13 mouse cellular contexts compared by ENCODE assay signal in genomic region chr15:89377362-89377761, GRCm38 (mm10). TPM values are rescaled to one million over a fixed set of nuclear protein-coding genes. Genes with fewer than 3 reads are reported as not detected.
A peak's percentile ranks its signal among the peaks of the same experiment; 100 is the strongest.
DNase-seq lines count a peak whose midpoint lies in the region; ATAC-seq and TF ChIP-seq lines count a peak whose summit lies in the region.
"Had no signal": no experiment of that assay in that cellular context is flagged by ENCODE, and none has a peak within 500 bp of the region (broad histone marks: within the 10 kb centered on the region; RNA-seq: fewer than 3 reads in every experiment).

No protein-coding gene starts in this region.

- H3K9me3 ChIP-seq in hindbrain, embryonic 10.5 days, result no peaks in the 10 kb centered on the region
- no peaks in the 10 kb centered on the region for H3K9me3 ChIP-seq in hindbrain, embryonic 14.5 days (ENCODE audit: control insufficient read depth, low read length)
- no peaks in the 10 kb centered on the region for H3K9me3 ChIP-seq in stomach, embryonic 16.5 days (replicated peaks; ENCODE audit: control insufficient read depth, low read length)

- peak overlapping the region; percentile 23 for H3K4me3 ChIP-seq in hindbrain, embryonic 10.5 days
- no peak overlapping the region for H3K4me3 ChIP-seq in hindbrain, embryonic 14.5 days (replicated peaks; ENCODE audit: low read length)
- H3K4me3 ChIP-seq in testis, adult 2 months (ENCODE audit: control insufficient read depth, low read depth, low read length), result peak overlapping the region; percentile 32
- no peak overlapping the region for H3K4me3 ChIP-seq in stomach, embryonic 16.5 days (replicated peaks; ENCODE audit: low read length)

- no peak overlapping the region for H3K9ac ChIP-seq in hindbrain, embryonic 14.5 days
- H3K9ac ChIP-seq in stomach, embryonic 16.5 days (ENCODE audit: low read length), result no peak overlapping the region

- peaks cover 47% of the 10 kb centered on the region for H3K4me1 ChIP-seq in hindbrain, embryonic 10.5 days (replicated peaks)
- H3K4me1 ChIP-seq in hindbrain, embryonic 14.5 days (replicated peaks; ENCODE audit: control insufficient read depth, insufficient read depth, low read length), result peaks cover 20% of the 10 kb centered on the region
- peaks cover 37% of the 10 kb centered on the region for H3K4me1 ChIP-seq in testis, adult 2 months (ENCODE audit: control insufficient read depth, insufficient read depth, low read length)
- peaks cover 19% of the 10 kb centered on the region for H3K4me1 ChIP-seq in stomach, embryonic 16.5 days (ENCODE audit: control insufficient read depth, insufficient read depth, low read length)

- DNase-seq in cerebellum, adult 11-12 months, result peak; percentile 54
- no peak for DNase-seq in cerebellum, adult 8-10 months
- no peak for DNase-seq in hindbrain, embryonic 10.5 days (ENCODE audit: low spot score)
- DNase-seq in hindbrain, embryonic 14.5 days (ENCODE audit: low spot score), result no peak
- no peak for DNase-seq in testis, postnatal 10 days (ENCODE audit: low spot score)
- DNase-seq in left cerebral cortex, adult 9 months (ENCODE audit: low spot score in 2 of 2), result no peak
- DNase-seq: adrenal gland, postnatal 10 days; cerebellum, adult 11 months; heart, postnatal 10 days; lung, adult 18-20 months; midbrain, embryonic 14.5 days had no signal

- ATAC-seq in hindbrain, embryonic 14.5 days (ENCODE audit: low FRiP score), result no peak
- no peak for ATAC-seq in stomach, embryonic 16.5 days (ENCODE audit: insufficient read depth, low FRiP score)

- WGBS in hindbrain, embryonic 10.5 days, result 7% methylated on average over 18 of the region's 18 CpGs
- 9% methylated on average over 18 of the region's 18 CpGs for WGBS in hindbrain, embryonic 14.5 days
- 5% methylated on average over 18 of the region's 18 CpGs for WGBS in stomach, embryonic 16.5 days

- no peak overlapping the region for H3K4me2 ChIP-seq in hindbrain, embryonic 14.5 days (replicated peaks)
- 0 out of 2 replicates have a peak overlapping the region, but pooled peaks have one; percentile 9 for H3K4me2 ChIP-seq in stomach, embryonic 16.5 days (ENCODE audit: low read depth, low read length)

- H3K36me3 ChIP-seq in hindbrain, embryonic 10.5 days, result peaks cover 8% of the 10 kb centered on the region
- no peaks in the 10 kb centered on the region for H3K36me3 ChIP-seq in hindbrain, embryonic 14.5 days (replicated peaks; ENCODE audit: control insufficient read depth, insufficient read depth)
- H3K36me3 ChIP-seq in testis, adult 2 months (ENCODE audit: control insufficient read depth, insufficient read depth, low read length), result no peaks in the 10 kb centered on the region
- H3K36me3 ChIP-seq in stomach, embryonic 16.5 days (ENCODE audit: control insufficient read depth, insufficient read depth, low read length), result no peaks in the 10 kb centered on the region; the same call in 1 of the 2 replicates

- H3K27ac ChIP-seq in hindbrain, embryonic 10.5 days, result no peak overlapping the region
- no peak overlapping the region for H3K27ac ChIP-seq in hindbrain, embryonic 14.5 days
- H3K27ac ChIP-seq in testis, adult 2 months (ENCODE audit: control insufficient read depth, insufficient read depth, low read depth, low read length), result no peak overlapping the region
- H3K27ac ChIP-seq in stomach, embryonic 16.5 days (ENCODE audit: low read length), result no peak overlapping the region

- peaks cover 69% of the 10 kb centered on the region for H3K27me3 ChIP-seq in hindbrain, embryonic 10.5 days (ENCODE audit: insufficient read depth, poor library complexity, severe bottlenecking)
- H3K27me3 ChIP-seq in hindbrain, embryonic 14.5 days (ENCODE audit: control insufficient read depth, insufficient read depth, low read length), result peaks cover 55% of the 10 kb centered on the region
- H3K27me3 ChIP-seq in testis, adult 2 months (ENCODE audit: control insufficient read depth, insufficient read depth, low read length), result peaks cover 2% of the 10 kb centered on the region; the same call in 1 of the 2 replicates
- H3K27me3 ChIP-seq in stomach, embryonic 16.5 days (ENCODE audit: control insufficient read depth, insufficient read depth, low read length), result peaks cover 42% of the 10 kb centered on the region

- 0 out of 2 replicates have a peak, but pooled peaks have one; percentile 16 for TF ChIP-seq POLR2A in testis, adult 2 months (IDR thresholded peaks at IDR 0.05; ENCODE audit: control insufficient read depth, low read depth, low read length)

- TF ChIP-seq CTCF in testis, adult 2 months (IDR thresholded peaks at IDR 0.05; ENCODE audit: control insufficient read depth, insufficient read depth, insufficient replicate concordance, low read depth, low read length), result no peak; the same call in 1 of the 2 replicates

RNA-seq across cellular contexts. Expression of gene Tymp, which starts 0.5 kb away (rescaled TPM):
- 1.3 and 2.1 TPM in 2 replicates for polyA plus RNA-seq in hindbrain, embryonic 10.5 days (2016; fragmentation: Nextera tagmentation; extraction: Ambion mirVana)
- 2.2 and 3.0 TPM in 2 replicates for polyA plus RNA-seq in hindbrain, embryonic 14.5 days (2014; fragmentation: Nextera tagmentation; extraction: Ambion mirVana)
- 0.74 and 1.6 TPM in 2 replicates for polyA plus RNA-seq in testis, adult 2 months (2012; rRNA removed)
- polyA plus RNA-seq in stomach, embryonic 16.5 days (2015; fragmentation: Nextera tagmentation; extraction: Ambion mirVana), result 1.3 and 1.4 TPM in 2 replicates

RNA-seq across cellular contexts. Expression of gene Odf3b, which starts 1.7 kb away (rescaled TPM):
- polyA plus RNA-seq in hindbrain, embryonic 10.5 days (2016; fragmentation: Nextera tagmentation; extraction: Ambion mirVana), result 0.96 and 3.3 TPM in 2 replicates
- 1.3 and 5.5 TPM in 2 replicates for polyA plus RNA-seq in hindbrain, embryonic 14.5 days (2014; fragmentation: Nextera tagmentation; extraction: Ambion mirVana)
- 78.4 and 86.4 TPM in 2 replicates for polyA plus RNA-seq in testis, adult 2 months (2012; rRNA removed)
- 0.54 and 0.94 TPM in 2 replicates for polyA plus RNA-seq in stomach, embryonic 16.5 days (2015; fragmentation: Nextera tagmentation; extraction: Ambion mirVana)

RNA-seq across cellular contexts. Expression of gene Sco2, which starts 3.7 kb away (rescaled TPM):
- polyA plus RNA-seq in hindbrain, embryonic 10.5 days (2016; fragmentation: Nextera tagmentation; extraction: Ambion mirVana), result 6.9 and 8.3 TPM in 2 replicates
- polyA plus RNA-seq in hindbrain, embryonic 14.5 days (2014; fragmentation: Nextera tagmentation; extraction: Ambion mirVana), result 19.5 and 20.5 TPM in 2 replicates
- polyA plus RNA-seq in testis, adult 2 months (2012; rRNA removed), result 31.1 and 34.1 TPM in 2 replicates
- 6.0 and 6.1 TPM in 2 replicates for polyA plus RNA-seq in stomach, embryonic 16.5 days (2015; fragmentation: Nextera tagmentation; extraction: Ambion mirVana)

RNA-seq across cellular contexts. Expression of gene Klhdc7b, which starts 7.4 kb away (rescaled TPM):
- polyA plus RNA-seq in hindbrain, embryonic 10.5 days (2016; fragmentation: Nextera tagmentation; extraction: Ambion mirVana), result not detected in 2 replicates
- 0.07 TPM in 1 of 2 replicates, not detected in the other for polyA plus RNA-seq in hindbrain, embryonic 14.5 days (2014; fragmentation: Nextera tagmentation; extraction: Ambion mirVana)
- 0.19 and 0.31 TPM in 2 replicates for polyA plus RNA-seq in testis, adult 2 months (2012; rRNA removed)
- polyA plus RNA-seq in stomach, embryonic 16.5 days (2015; fragmentation: Nextera tagmentation; extraction: Ambion mirVana), result 0.04 TPM in 1 of 2 replicates, not detected in the other
- polyA plus RNA-seq: midbrain, embryonic 14.5 days had no signal

RNA-seq across cellular contexts. Expression of gene Ncaph2, which starts 21.8 kb away (rescaled TPM):
- 187 and 194 TPM in 2 replicates for polyA plus RNA-seq in hindbrain, embryonic 10.5 days (2016; fragmentation: Nextera tagmentation; extraction: Ambion mirVana)
- 94.7 and 112 TPM in 2 replicates for polyA plus RNA-seq in hindbrain, embryonic 14.5 days (2014; fragmentation: Nextera tagmentation; extraction: Ambion mirVana)
- polyA plus RNA-seq in testis, adult 2 months (2012; rRNA removed), result 41.5 and 44.7 TPM in 2 replicates
- polyA plus RNA-seq in stomach, embryonic 16.5 days (2015; fragmentation: Nextera tagmentation; extraction: Ambion mirVana), result 150 and 166 TPM in 2 replicates

Comparison
In these comparisons a context has a peak if more than half of its experiments do, and no peak if none do; other contexts are left out.
1. H3K4me3 ChIP-seq: peak in hindbrain, embryonic 10.5 days (single experiment) and testis, adult 2 months (single experiment); none in hindbrain, embryonic 14.5 days (single experiment) and stomach, embryonic 16.5 days (single experiment).
2. RNA of gene Odf3b, which starts 1.7 kb away (polyA plus RNA-seq): 78.4 to 86.4 TPM in testis, adult 2 months; 1.3 to 5.5 TPM in hindbrain, embryonic 14.5 days, 0.96 to 3.3 TPM in hindbrain, embryonic 10.5 days and 0.54 to 0.94 TPM in stomach, embryonic 16.5 days; every median in the first group is over 10 times any median in the second.